Mouse (Mus musculus) cerebellum, postnatal 25 days (tissue): ENCODE measurements at regions not wholly inside any gene's neighbourhood (a gene's known extent, or its start where the extent isn't known, plus 50 kb on each side); places are given as distances from the start of the nearest gene placed in this dataset.

Experiments
- DNase-seq, 2 experiments: peaks; one replicate each; pipeline ENCODE4 v3.0.0; 2021; ENCODE audit warnings: mixed read lengths in 2 of 2

DNA sequence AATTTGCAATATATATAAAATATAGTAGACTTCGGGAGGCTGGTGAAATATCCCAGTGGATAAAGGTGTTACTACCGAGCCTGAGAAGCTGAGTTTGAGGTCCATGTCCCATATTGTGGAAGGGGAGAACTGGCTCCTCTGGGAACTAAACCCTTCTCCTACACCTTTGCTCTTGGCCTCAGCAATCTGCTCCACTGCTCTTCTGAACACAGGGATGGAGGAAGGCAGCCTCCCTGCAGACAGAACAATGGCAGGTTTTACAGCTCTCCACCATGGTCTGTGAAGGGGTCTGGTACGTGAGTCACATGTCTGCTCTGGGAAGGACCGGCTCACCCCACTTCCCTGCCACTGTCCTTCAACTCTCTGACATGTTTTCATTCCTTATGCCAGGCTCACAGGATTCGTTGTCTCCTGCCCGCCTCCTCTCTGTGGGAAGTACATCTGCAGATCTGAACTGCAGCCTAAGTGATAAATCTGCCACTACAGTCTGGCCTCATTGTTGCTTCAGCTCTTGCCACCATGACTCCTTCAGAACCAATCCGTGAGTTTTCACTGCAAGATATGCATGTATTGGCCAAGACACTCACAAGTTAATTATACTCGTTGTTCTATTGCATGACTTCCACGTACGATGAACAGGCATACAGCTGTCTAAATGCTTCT, 220.0 kb upstream of the Gm9767 start:
- DNase-seq, result peak in 1 of 2 experiments; percentile 2

DNA sequence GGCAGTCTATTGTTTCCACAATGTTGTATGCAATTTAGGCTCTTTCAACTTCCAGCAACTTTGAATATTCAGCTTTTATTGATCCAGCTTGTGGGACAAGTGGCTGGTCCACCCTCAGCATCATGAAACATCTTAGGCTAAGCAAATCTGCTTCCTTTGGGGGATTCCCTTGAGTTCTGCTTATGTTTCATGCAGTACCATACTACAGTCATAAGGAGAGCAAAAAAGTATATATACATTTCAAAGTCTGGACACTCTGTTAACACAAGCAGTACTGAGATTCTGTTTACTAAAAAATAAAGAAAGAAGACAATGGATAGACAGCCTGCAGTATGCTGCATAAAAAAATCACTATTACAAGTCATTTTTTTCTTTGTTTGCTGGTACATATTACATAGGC, 233.7 kb upstream of the Gm9767 start:
- DNase-seq, result no peak

DNA sequence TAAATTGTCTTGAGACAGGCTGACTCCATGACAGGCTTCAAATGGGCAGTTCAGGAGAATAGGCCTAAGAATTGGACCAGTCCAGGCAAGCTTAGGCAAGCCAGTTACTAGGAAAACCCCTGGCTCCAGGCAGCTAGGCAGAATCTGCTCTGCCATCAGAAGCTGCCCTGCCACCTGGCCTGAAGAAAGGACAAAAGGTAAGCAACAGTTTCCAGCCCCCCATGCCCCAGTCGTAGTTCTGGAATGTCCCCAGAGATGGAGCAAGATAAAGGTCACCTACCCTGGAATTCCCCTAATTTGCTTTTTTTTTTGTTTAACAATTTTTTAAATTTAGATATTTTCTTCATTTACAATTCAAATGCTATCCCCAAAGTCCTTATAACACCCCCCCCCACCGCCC, 248.8 kb upstream of the Gm9767 start:
- DNase-seq, result no peak

DNA sequence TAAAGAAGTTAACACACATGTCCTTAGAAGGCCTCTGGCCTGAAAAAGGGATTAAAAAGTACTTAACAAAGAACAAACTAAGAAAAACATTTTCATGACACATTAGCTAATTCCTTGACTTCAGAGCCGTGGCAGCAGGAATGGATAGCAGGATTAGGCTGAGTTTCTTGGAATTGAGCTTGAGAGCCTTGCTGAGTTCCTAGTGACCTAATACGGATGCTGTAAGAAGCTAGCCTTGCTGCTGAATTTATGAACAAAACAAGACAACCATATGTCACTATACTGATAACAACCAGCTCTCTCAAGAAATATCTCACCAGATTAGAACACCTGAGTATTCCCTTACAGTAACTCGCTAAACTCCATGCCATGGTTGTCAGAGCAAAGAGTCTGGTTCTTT, 268.2 kb upstream of the Smlr1 start:
- DNase-seq, result no peak

GRCm38 (mm10) chr10:25801499-25801898, 265.4 kb upstream of the Smlr1 start:
- DNase-seq, result no peak

DNA sequence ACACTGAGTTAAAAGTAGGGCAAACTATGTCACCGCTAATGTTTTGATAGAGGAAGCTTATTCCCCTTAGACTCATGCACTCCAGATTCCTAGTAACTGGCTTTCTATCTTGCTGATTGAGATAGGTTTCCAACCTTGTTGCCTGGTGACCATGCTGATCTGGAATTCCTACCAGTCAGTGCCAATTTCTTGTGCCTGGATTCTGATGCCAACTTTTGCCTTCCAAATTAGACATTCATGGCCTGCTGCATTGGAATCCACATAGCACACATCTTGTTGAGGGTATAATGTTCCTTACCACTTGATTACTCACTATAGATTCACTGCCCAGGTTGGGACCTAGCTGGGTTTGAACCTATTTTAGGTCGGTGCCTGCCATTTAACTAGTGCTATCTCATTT, 262.8 kb upstream of the Smlr1 start:
- no peak for DNase-seq

- no peak for DNase-seq
These were observed 254.3 kb upstream of the Smlr1 start for GRCm38 (mm10) chr10:25790363-25790821.

DNA sequence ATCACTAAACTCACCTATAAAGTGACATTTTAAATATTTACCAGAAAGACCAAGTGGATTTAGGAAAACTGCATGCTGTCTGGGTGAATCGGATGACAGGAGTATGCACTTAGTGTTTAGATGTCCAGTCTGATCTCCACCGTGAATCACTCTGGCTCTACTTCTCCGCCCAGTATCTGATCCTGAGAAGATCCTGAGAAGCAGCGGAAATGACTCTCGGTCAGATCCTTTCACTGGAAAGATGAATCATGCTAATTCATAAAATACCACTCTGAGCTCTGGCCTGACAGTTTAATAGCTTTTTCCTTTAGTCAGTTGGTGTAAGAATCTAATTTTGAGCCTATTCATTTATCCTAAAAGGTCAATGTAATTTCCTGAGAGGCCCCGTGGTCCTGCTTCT, 252.6 kb upstream of the Smlr1 start:
- DNase-seq, result no peak

GRCm38 (mm10) chr10:25788004-25788403, 251.9 kb upstream of the Smlr1 start:
- no peak for DNase-seq

GRCm38 (mm10) chr10:25783861-25784260, 247.8 kb upstream of the Smlr1 start:
- DNase-seq, result no peak

DNA sequence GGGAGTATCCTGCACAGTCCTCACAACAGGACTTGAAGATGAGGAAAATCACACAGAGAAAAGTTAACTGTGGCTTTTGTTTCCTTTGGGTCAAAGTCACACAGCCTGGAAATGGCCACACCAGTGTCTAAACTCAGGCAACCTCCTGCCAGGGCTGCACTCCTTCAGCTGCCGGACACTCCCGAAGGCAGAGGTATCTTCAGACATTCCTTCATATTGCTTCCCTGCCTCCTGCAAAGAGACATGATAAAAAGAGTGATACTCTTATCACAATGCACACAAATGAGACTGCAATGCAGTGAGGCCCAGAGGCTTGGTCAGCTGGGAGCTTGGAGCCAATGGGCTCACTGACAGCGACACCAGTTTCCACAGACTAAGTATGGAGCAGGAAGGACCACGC, 243.4 kb upstream of the Smlr1 start:
- no peak for DNase-seq

GRCm38 (mm10) chr10:25777717-25778116, 241.7 kb upstream of the Smlr1 start:
- DNase-seq, result no peak

GRCm38 (mm10) chr10:25776697-25777096, 240.6 kb upstream of the Smlr1 start:
- no peak for DNase-seq

DNA sequence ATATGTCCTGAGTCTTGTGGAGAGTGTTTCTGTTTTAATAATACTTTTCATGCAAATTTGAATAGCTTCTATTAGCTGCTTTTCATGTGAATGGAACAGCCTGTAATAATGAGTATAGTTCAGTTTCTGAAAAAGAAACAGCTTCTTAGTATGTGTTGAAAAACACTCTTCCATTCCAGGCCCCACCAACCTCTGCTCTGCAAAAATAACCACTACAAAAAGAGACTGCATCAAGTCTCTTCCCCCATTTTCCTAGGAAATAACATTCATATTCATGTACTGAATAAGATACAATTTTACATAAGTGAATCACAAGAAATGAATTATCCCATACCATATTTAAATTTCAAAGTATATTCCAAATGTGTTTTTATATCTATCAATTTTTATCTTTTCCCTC, 234.0 kb upstream of the Smlr1 start:
- no peak for DNase-seq

DNA sequence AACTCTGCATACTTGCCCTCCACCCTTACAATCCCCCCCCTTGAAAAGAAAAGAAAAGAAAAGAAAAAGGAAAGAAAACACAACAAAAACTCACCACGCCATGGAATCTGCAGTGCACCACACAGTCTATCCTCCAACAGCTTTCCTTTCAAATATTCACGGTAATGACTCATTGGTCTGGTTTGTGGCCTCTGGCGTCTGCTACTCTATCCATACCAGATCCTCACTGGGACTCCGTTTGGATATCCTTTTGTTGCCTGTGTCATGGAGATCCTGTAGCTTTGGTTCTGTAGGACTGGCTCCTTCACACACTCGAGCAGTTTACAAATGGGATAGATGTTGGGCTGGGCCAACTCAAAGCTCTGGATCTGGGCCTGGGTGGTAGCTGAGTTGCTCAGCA, 232.4 kb upstream of the Smlr1 start:
- no peak for DNase-seq

GRCm38 (mm10) chr10:25754300-25754699, 218.2 kb upstream of the Smlr1 start:
- no peak for DNase-seq

DNA sequence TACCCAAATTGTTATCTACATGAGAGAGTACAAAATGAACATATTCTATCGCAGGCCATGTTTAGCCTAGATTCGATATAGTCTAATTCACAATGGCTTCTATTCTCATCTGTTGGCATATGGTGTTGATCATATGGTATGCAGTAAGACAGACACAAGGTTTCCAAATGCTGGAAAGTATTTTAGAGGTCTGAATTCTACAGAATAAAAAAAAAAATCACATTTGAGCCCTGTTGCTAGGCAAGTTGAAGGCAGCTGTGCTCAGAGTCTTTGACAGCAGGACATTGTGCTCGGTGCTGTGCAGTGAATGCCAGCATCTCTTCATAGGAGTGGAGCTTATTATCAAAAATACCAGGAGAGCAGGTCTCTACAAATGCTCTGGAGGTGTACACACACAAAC, 206.6 kb upstream of the Smlr1 start:
- DNase-seq, result no peak

- no peak for DNase-seq
These were observed 204.9 kb upstream of the Smlr1 start for GRCm38 (mm10) chr10:25740956-25741355.

DNA sequence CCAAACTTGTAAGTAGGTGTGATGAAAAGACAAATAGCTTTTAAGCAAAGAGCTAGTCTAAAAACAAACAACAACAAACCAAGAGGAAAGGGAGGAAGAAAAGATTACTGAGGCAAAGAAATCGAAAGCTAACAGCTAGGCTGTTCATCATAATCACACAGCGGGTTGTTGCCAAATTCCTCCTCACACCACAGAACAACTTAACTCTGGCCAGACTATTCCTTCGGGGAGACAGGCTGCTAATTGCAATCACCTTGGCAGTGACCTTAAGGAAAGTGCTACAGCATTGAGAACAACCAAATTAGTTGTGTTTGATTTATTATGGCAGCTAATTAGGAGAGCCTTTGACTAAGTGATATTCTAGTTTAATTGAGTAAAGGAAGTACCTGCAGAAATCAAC, 194.4 kb upstream of the Smlr1 start:
- DNase-seq, result no peak

DNA sequence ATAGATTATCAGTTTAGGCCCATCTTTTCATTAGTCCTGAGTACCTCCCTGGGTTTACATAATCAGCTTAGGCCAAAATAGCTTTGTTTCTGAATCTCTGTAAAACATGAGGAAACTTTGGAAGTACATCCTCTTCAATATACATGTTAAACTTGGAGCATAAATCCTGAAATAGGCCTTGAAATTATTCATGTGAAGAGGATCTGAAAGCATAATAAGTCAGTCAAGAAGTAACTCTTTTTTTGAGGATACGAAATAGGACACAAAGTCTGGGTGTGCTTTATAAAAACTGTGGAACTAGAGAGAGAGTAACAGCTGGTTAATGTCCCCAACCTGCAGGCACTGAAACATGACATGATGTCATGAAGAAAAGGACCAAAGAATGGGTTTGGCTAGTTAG, 187.9 kb upstream of the Smlr1 start:
- no peak for DNase-seq

DNA sequence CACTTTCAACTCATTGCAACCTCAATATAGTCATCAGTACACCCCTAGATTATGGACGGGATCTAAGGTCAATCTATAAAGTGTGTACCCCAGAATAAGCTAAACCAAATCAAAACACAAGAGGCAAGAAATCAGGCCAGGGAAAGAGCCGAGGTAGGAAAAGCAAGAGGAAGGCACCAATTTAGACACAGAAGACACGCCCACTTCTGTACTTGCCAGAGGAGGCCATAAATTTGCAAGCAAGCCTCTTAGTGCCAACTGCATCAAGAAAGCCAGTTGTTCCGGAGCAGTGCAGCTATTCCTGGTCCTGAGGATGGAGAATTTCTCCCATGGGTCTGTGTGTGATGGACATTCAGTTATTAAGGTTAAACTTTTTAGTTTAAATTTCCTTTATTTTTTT, 179.7 kb upstream of the Smlr1 start:
- DNase-seq, result no peak

- no peak for DNase-seq
These were observed 178.6 kb upstream of the Smlr1 start for GRCm38 (mm10) chr10:25714636-25715035.

DNA sequence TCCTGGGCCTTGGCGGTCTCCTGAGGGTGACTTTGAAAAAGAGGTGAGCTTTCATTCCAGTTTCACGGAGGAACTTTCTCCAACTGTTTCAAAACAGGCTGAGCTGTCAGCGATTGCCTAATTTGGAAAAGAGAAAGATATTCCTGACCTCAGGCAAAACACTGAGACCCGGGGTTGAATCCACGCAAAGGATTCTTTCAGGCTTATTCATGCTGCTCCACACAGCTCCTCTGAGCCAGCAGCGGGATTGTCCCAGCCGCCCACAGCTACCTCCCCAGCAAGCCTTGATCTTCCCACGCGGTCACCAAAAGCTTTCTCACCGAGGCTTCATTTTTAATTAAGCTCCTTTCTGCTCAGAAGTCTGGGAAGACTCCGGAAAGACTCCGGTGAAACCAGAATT, 178.0 kb upstream of the Smlr1 start:
- no peak for DNase-seq

DNA sequence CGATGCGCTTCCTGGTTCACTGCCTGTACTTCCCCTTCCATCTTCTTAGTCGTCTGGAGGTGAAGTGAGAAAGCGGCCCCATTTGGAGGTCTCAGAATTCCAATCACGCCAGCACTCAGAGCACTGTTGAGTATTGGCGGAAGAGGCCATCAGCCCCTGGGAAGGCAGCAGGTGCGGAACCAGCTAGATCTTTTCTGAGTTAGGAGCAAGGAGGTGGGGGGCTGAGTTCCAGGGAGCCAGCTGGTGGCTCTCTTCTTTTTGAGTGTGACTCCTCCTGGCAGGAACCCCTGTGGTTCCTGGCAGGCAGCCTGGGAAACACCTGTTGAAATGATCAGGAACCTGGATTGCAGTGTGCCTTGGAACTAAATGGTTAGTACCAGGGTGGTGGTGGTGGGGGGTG, 171.9 kb upstream of the Smlr1 start:
- peak; percentile 16 to 55 for DNase-seq

DNA sequence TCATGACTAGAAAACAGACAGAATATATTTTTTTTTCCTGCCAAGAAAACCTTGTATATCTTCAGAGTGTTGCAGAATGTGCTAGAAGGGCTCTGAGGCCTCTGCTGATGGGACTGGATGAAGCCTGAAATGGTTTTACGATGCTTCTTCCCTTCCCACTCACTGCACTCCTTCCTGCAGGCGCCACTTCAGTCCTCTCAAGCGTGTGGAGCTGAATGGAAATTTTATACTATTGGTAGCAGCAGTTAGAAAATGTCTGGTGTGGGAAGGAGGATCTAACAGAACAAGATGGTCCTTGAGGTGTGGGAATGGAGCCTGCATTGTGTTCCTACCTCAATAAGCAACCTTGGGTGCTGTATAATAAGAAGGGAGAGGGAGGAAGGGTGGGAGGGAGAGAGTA, 166.1 kb upstream of the Smlr1 start:
- no peak for DNase-seq

- no peak for DNase-seq
These were observed 159.7 kb upstream of the Smlr1 start for GRCm38 (mm10) chr10:25695798-25696197.
